Mouse (Mus musculus) activated CD4-positive, CD25-positive, alpha-beta regulatory T cell (primary cell): ENCODE data around the gene Rab3gap2. TPM values are rescaled to one million over a fixed set of nuclear protein-coding genes. Genes with fewer than 3 reads are reported as not detected.

Experiments
- polyA plus RNA-seq, 2 experiments: library from polyadenylated mRNA; unstranded; fragments of 100-300 nt; shearing (Covaris generic); gene quantifications; one replicate each; pipeline ENCODE4 v1.2.1; 2017

The Rab3gap2 gene
- polyA plus RNA-seq: 10 to 100 TPM; 19.2 to 27.9 TPM

DNA sequence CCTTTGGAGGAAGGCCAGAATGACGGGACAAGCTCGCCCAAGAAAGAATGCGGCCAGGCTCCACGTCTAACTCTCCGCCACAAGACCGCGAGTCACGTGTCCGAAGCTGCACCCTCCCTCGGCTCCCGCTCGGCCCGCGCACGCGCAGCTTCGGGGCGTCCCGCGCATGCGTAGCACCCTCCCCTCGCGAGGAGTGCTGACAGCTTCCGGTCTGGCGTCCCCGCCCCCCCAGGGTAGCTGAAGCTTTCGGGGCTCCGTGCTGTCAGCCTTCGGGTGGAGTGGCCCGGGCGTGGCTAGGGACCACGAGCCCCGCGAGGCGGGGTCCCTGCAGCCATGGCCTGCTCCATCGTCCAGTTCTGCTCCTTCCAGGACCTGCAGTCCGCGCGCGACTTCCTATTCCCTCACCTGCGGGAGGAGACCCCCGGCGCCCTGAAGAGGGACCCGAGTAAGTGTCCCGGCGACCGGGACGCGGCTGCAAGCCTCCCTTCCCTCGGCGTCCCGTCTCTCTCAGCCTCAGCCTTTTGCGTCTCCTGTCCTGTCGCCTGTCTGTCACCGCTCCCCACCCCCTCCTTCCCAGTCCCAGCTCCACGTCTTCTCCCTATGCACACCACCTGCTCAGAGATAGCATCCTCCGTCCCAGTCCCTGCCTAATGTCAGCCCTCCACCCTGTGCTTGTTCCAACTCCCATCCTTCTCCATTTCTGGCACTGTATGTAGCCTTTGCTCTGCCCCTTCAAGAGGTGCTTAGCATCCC, at the start of gene Rab3gap2:
Gene Rab3gap2 (plus strand): TSS at position 209 of the 753 bp plus-strand sequence.

DNA sequence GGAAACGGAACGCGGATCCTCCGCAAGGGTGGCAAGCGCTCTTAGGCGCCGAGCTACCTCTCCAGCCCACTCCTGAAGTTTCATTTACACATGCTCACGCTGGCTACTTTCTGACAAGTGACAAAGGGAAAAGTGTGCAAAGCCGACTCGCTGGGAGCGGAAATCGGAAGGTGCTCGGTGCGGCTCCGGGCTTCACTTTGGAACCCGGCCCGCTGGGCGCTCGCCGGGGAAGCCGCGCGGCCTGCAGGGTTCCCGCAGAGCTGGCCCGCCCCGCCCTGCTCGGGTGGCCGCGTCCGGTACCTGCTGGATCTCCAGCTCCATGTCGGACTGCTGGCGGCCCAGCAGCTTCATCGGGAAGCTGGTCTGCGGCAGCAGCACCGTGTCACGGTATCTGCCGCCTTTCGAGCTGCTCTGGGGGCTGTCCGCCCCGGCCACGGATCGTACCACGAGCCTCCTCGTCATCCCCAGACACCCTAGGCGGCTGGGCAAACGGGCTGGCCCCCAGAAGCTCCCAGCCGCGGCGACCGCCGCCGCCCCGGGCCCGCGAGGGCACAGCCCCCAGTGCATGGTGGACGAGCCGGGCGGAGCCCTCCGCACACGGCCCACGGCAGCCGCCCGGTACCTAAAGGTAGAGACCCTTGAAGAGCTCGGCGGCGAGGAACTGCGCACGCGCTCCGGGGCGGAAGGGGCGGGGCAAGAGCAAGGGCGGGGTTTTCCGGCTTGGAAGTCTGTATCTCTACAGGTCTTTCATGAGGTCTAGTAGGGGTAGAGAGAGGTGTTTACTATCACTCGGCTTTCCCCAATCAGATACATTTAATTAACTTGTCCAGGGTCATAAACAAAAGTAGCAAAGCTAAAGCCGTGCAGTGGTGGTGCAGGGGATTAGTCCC, 125.0 kb downstream of the Rab3gap2 start, which contains the start of gene Iars2:
Gene Iars2 (minus strand): TSS at position 676 of the 890 bp plus-strand sequence.

DNA sequence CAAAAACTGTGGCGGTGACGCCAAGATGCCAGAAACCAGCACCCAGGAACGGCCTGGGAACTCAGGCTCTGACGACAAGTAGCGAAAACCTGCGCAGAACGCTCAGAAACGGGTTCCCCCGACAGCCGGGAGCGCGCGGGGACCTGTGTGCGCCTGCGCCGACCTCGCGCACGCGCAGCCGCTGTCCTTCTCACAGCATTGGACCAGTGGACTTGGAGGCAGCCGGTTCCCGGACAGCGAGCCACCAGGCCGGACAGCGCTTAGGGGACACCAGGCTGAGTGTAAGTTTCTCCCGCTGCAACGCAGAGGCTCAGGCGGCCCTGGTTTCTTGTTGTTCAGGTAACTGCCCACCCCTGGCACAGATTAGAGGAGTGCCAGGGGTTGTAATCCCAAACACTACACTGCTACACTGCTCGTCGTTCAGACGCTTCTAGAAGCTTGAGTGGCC, 128.1 kb downstream of the Rab3gap2 start, which contains the start of gene Bpnt1:
Gene Bpnt1 (plus strand): TSS at position 167 of the 448 bp plus-strand sequence.

Other genes starting within 250 kb of the Rab3gap2 start
- not detected for gene Mark1, start 204.5 kb upstream of the Rab3gap2 start, polyA plus RNA-seq
- 10 to 100 TPM; 43.3 to 43.7 TPM for gene Iars2, start 125.3 kb downstream of the Rab3gap2 start, polyA plus RNA-seq
- 10 to 100 TPM; 15.8 to 17.2 TPM for gene Bpnt1, start 128.0 kb downstream of the Rab3gap2 start, polyA plus RNA-seq
- gene Eprs, start 158.9 kb downstream of the Rab3gap2 start, polyA plus RNA-seq: 10 to 100 TPM; 78.4 to 93.6 TPM